Mouse (Mus musculus) right cerebral cortex, postnatal 25 days (tissue): Measurements from ENCODE around the gene Scn4a.
"Not testable (repeated sequence)": the region's sequence is repeated elsewhere in the genome, so short reads cannot be mapped to it uniquely, and the experiment has no call there.

ENCODE experiments used
- DNase-seq: peaks from one replicate; pipeline ENCODE4 v3.0.0; 2022

Gene Scn4a

GRCm38 (mm10) chr11:106353188-106353587 is at the start of gene Scn4a:
Scn4a (minus strand) TSS chr11:106353288.
- no peak for DNase-seq

GRCm38 (mm10) chr11:106398481-106398880 is 45.4 kb upstream of the Scn4a start:
- DNase-seq = no peak

- DNase-seq = no peak
Measured at GRCm38 (mm10) chr11:106397656-106398055, 44.6 kb upstream of the Scn4a start.

GRCm38 (mm10) chr11:106394055-106394454 is 41.0 kb upstream of the Scn4a start:
- not testable (repeated sequence) for DNase-seq

GRCm38 (mm10) chr11:106393331-106393616 is 40.2 kb upstream of the Scn4a start:
- no peak for DNase-seq

- DNase-seq = no peak
Measured at GRCm38 (mm10) chr11:106392597-106393330, 39.7 kb upstream of the Scn4a start.

GRCm38 (mm10) chr11:106391546-106392188 is 38.6 kb upstream of the Scn4a start:
- peak; percentile 55 for DNase-seq

GRCm38 (mm10) chr11:106390757-106391156 is 37.7 kb upstream of the Scn4a start:
- DNase-seq = no peak

GRCm38 (mm10) chr11:106389611-106390010 is 36.5 kb upstream of the Scn4a start:
- no peak for DNase-seq

- no peak for DNase-seq
Measured at GRCm38 (mm10) chr11:106387791-106388216, 34.7 kb upstream of the Scn4a start, which contains the start of gene Icam2. Icam2 (minus strand) TSS chr11:106388075.

- DNase-seq = no peak
Measured at GRCm38 (mm10) chr11:106387020-106387419, 33.9 kb upstream of the Scn4a start.

- DNase-seq = no peak
Measured at GRCm38 (mm10) chr11:106386409-106386808, 33.3 kb upstream of the Scn4a start.

GRCm38 (mm10) chr11:106383051-106383790 is 30.1 kb upstream of the Scn4a start:
- DNase-seq = no peak

- no peak for DNase-seq
Measured at GRCm38 (mm10) chr11:106382424-106382823, 29.3 kb upstream of the Scn4a start.

GRCm38 (mm10) chr11:106381883-106382282 is 28.8 kb upstream of the Scn4a start:
- DNase-seq = no peak

- DNase-seq = no peak
Measured at GRCm38 (mm10) chr11:106381011-106381410, 27.9 kb upstream of the Scn4a start.

- no peak for DNase-seq
Measured at GRCm38 (mm10) chr11:106374979-106375378, 21.9 kb upstream of the Scn4a start.

GRCm38 (mm10) chr11:106374559-106374958 is 21.5 kb upstream of the Scn4a start:
- no peak for DNase-seq

- no peak for DNase-seq
Measured at GRCm38 (mm10) chr11:106373998-106374397, 20.9 kb upstream of the Scn4a start.

GRCm38 (mm10) chr11:106366316-106366715 is 13.2 kb upstream of the Scn4a start:
- peak; percentile 59 for DNase-seq

GRCm38 (mm10) chr11:106365366-106365765 is 12.3 kb upstream of the Scn4a start, which contains the start of gene Prr29:
Prr29 (plus strand) TSS chr11:106365472.
- no peak for DNase-seq

GRCm38 (mm10) chr11:106364712-106365111 is 11.6 kb upstream of the Scn4a start:
- no peak for DNase-seq

GRCm38 (mm10) chr11:106359350-106359749 is 6.3 kb upstream of the Scn4a start:
- no peak for DNase-seq
